Mouse (Mus musculus): ENCODE data around the gene Fdxr.
A peak's percentile ranks its signal among the peaks of the same experiment; 100 is the strongest.

Gene Fdxr

GRCm38 (mm10) chr11:115288305-115288704 lies 11.5 kb upstream of the Fdxr start:
- no peak for DNase-seq

- DNase-seq = peak; percentile 49
Measured at GRCm38 (mm10) chr11:115287386-115287785, 10.5 kb upstream of the Fdxr start.

- no peak for DNase-seq
Measured at GRCm38 (mm10) chr11:115286201-115286993, 9.5 kb upstream of the Fdxr start.

GRCm38 (mm10) chr11:115285282-115285681 lies 8.4 kb upstream of the Fdxr start:
- DNase-seq = no peak

GRCm38 (mm10) chr11:115283891-115284620 lies 7.2 kb upstream of the Fdxr start:
- no peak for DNase-seq

GRCm38 (mm10) chr11:115283486-115283765 lies 6.6 kb upstream of the Fdxr start:
- DNase-seq = no peak

- no peak for DNase-seq
Measured at GRCm38 (mm10) chr11:115282723-115283485, 6.1 kb upstream of the Fdxr start.

- no peak for DNase-seq
Measured at GRCm38 (mm10) chr11:115282295-115282694, 5.4 kb upstream of the Fdxr start.

GRCm38 (mm10) chr11:115279726-115280125 lies 2.9 kb upstream of the Fdxr start:
- DNase-seq = no peak

- DNase-seq = no peak
Measured at GRCm38 (mm10) chr11:115278176-115278575, 1.3 kb upstream of the Fdxr start.

- no peak for DNase-seq
Measured at GRCm38 (mm10) chr11:115277604-115277975, 740 bp upstream of the Fdxr start.

GRCm38 (mm10) chr11:115275954-115276353 lies 896 bp downstream of the Fdxr start:
- no peak for DNase-seq

GRCm38 (mm10) chr11:115275509-115275908 lies 1.3 kb downstream of the Fdxr start:
- DNase-seq = no peak

GRCm38 (mm10) chr11:115274771-115275170 lies 2.1 kb downstream of the Fdxr start:
- DNase-seq = no peak

GRCm38 (mm10) chr11:115274178-115274577 lies 2.7 kb downstream of the Fdxr start:
- no peak for DNase-seq

GRCm38 (mm10) chr11:115273735-115274134 lies 3.1 kb downstream of the Fdxr start:
- DNase-seq = no peak

GRCm38 (mm10) chr11:115272894-115273498 lies 3.9 kb downstream of the Fdxr start:
- DNase-seq = no peak

- DNase-seq = no peak
Measured at GRCm38 (mm10) chr11:115271481-115271880, 5.4 kb downstream of the Fdxr start.

GRCm38 (mm10) chr11:115271052-115271451 lies 5.8 kb downstream of the Fdxr start:
- DNase-seq = no peak

GRCm38 (mm10) chr11:115270148-115270861 lies 6.5 kb downstream of the Fdxr start:
- peak; percentile 86 for DNase-seq

GRCm38 (mm10) chr11:115269330-115270066 lies 7.4 kb downstream of the Fdxr start:
- no peak for DNase-seq

GRCm38 (mm10) chr11:115267958-115268357 lies 8.9 kb downstream of the Fdxr start:
- DNase-seq = no peak
